Mouse (Mus musculus): ENCODE measurements around the gene Icam4. TPM values are rescaled to one million over a fixed set of nuclear protein-coding genes. Genes with fewer than 3 reads are reported as not detected.

The Icam4 gene
- polyA plus RNA-seq, 1 experiment: 8.1 TPM

DNA sequence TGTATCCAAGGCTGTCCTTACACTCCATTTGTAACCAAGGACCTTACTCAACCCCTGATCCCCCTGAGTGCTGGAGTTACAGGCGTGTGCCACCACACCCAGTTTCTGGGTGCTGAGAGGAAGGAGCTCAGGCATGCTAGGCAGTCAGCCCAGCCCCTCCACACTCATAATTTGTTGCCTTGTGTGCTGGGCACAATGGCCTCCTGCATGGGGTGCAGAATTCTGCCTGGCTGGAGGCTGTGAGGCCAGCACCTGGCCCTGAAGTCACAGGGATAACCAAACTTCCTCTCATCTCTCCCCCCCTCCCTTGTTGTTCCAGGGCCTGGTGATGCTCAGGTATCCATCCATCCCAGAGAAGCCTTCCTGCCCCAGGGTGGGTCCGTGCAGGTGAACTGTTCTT is 10.6 kb upstream of the Icam4 start:
- WGBS: 73% methylated on average over 2 of the region's 2 CpGs
- no peaks in the 10 kb centered on the region for H3K27me3 ChIP-seq (ENCODE audit: control insufficient read depth, insufficient read depth, low read length)
- DNase-seq (ENCODE audit: low read depth in 1 of 2, low spot score in 2 of 2): no peak
- H3K36me3 ChIP-seq (ENCODE audit: control insufficient read depth, insufficient read depth, low read length): peaks cover 19% of the 10 kb centered on the region
- H3K4me1 ChIP-seq (ENCODE audit: control insufficient read depth, insufficient read depth, insufficient read length): peaks cover 12% of the 10 kb centered on the region; the same call in 1 of the 2 replicates
- TF ChIP-seq CTCF (IDR thresholded peaks at IDR 0.05; ENCODE audit: extremely low read depth, insufficient read depth, insufficient read length, insufficient replicate concordance) (no peak), POLR2A (IDR thresholded peaks at IDR 0.05; ENCODE audit: low read depth, low read length) (no peak)
- no peak overlapping the region for H3K4me3 ChIP-seq (ENCODE audit: extremely low read depth, insufficient read depth, insufficient read length)
- H3K27ac ChIP-seq (ENCODE audit: insufficient read depth, low read length): no peak overlapping the region

DNA sequence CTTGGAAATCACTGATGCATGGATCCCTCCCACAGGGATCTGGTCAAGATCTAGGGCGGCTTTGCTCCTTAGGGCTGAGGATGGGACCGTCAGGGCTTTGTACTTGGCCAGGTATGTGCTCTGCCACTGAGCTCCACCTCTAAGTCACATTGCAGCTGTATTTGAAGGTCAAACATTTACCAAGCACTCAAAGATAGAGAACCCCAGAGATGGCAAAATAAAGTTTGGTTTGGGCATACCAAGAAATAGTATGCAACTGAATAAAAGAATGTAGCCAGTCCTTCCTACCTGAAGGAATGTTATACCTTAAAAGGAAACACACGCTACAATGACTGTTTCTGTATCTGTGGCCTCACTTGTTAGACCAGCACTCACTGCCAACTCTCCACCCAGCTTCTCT is 7.8 kb upstream of the Icam4 start:
- Histone ChIP-seq H3K36me3 (ENCODE audit: control insufficient read depth, insufficient read depth, low read length) (peaks cover 35% of the 10 kb centered on the region), H3K4me1 (ENCODE audit: control insufficient read depth, insufficient read depth, insufficient read length) (peaks cover 9% of the 10 kb centered on the region; the same call in 1 of the 2 replicates), H3K27ac (ENCODE audit: insufficient read depth, low read length) (no peak overlapping the region), H3K27me3 (ENCODE audit: control insufficient read depth, insufficient read depth, low read length) (no peaks in the 10 kb centered on the region), H3K4me3 (ENCODE audit: extremely low read depth, insufficient read depth, insufficient read length) (no peak overlapping the region)
- no peak for DNase-seq (ENCODE audit: low read depth in 1 of 2, low spot score in 2 of 2)
- no peak for TF ChIP-seq CTCF (IDR thresholded peaks at IDR 0.05; ENCODE audit: extremely low read depth, insufficient read depth, insufficient read length, insufficient replicate concordance)
- TF ChIP-seq POLR2A (IDR thresholded peaks at IDR 0.05; ENCODE audit: low read depth, low read length): no peak
- 85% methylated on average over 3 of the region's 3 CpGs for WGBS

DNA sequence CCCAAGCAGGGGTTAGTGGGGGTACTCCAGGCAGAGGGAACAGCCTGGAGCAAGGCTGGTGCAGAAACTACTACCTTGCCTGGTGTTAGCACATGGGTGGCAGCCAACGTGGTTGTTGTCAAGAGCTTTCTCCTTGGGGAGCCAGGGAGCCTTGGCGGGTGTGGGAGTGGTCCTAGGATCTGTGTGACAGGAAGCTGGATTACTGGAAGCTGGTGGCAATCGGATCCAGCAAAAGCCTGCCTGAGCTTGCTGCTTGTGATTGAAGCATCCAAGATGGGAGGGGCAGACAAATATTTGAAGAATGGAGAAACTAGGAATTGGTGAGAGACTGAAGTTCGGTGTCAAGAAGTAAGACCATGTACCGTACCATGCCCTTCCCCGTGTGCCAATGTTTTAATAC is 6.9 kb upstream of the Icam4 start:
- Histone ChIP-seq H3K27ac (ENCODE audit: insufficient read depth, low read length) (no peak overlapping the region), H3K27me3 (ENCODE audit: control insufficient read depth, insufficient read depth, low read length) (no peaks in the 10 kb centered on the region), H3K36me3 (ENCODE audit: control insufficient read depth, insufficient read depth, low read length) (peaks cover 44% of the 10 kb centered on the region), H3K4me3 (ENCODE audit: extremely low read depth, insufficient read depth, insufficient read length) (no peak overlapping the region), H3K4me1 (ENCODE audit: control insufficient read depth, insufficient read depth, insufficient read length) (peaks cover 7% of the 10 kb centered on the region; the same call in 1 of the 2 replicates)
- no peak for DNase-seq (ENCODE audit: low read depth in 1 of 2, low spot score in 2 of 2)
- 87% methylated on average over 6 of the region's 6 CpGs for WGBS
- TF ChIP-seq CTCF (IDR thresholded peaks at IDR 0.05; ENCODE audit: extremely low read depth, insufficient read depth, insufficient read length, insufficient replicate concordance) (no peak), POLR2A (IDR thresholded peaks at IDR 0.05; ENCODE audit: low read depth, low read length) (no peak)

DNA sequence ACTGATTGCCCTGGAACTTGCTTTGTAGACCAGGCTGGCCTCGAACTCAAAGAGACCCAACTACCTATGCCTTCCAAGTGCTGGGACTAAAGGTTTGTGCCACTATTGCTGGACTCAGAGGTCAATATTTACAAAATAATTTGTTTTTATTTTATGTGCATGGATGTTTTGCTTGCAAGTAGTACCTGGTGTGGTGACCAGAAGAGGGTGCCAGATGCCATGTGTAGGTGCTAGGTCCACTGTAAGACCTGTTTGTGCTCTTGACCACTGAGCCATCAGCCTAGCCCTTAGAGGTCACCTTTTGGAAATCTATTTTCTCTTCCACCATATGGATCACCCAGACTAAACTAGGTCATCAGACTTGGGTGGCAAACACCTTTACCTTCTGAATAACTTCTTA is 6.4 kb upstream of the Icam4 start:
- Histone ChIP-seq H3K27ac (ENCODE audit: insufficient read depth, low read length) (no peak overlapping the region), H3K4me1 (ENCODE audit: control insufficient read depth, insufficient read depth, insufficient read length) (peaks cover 3% of the 10 kb centered on the region; the same call in 1 of the 2 replicates), H3K36me3 (ENCODE audit: control insufficient read depth, insufficient read depth, low read length) (peaks cover 46% of the 10 kb centered on the region), H3K27me3 (ENCODE audit: control insufficient read depth, insufficient read depth, low read length) (no peaks in the 10 kb centered on the region), H3K4me3 (ENCODE audit: extremely low read depth, insufficient read depth, insufficient read length) (no peak overlapping the region)
- TF ChIP-seq CTCF (IDR thresholded peaks at IDR 0.05; ENCODE audit: extremely low read depth, insufficient read depth, insufficient read length, insufficient replicate concordance) (no peak), POLR2A (IDR thresholded peaks at IDR 0.05; ENCODE audit: low read depth, low read length) (no peak)
- 86% methylated on average over 1 of the region's 1 CpGs for WGBS
- no peak for DNase-seq (ENCODE audit: low read depth in 1 of 2, low spot score in 2 of 2)

DNA sequence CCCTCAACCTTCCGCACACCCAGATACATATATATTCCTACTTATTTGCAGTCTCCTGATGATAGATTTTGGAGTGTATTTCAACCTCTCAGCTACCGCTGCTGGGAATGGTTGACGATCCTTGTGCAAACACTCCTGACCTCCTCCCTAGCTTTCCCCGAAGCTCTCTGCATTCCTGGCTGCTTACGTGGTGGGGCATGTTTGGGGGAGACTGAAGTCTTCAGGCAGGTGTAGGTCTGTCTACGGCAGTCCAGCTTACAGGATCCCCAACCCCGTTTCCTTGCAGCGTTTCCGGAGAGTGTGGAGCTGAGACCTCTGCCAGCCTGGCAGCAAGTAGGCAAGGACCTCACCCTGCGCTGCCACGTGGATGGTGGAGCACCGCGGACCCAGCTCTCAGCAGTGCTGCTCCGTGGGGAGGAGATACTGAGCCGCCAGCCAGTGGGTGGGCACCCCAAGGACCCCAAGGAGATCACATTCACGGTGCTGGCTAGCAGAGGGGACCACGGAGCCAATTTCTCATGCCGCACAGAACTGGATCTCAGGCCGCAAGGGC is 3.8 kb upstream of the Icam4 start:
- Histone ChIP-seq H3K27ac (ENCODE audit: insufficient read depth, low read length) (no peak overlapping the region), H3K4me3 (ENCODE audit: extremely low read depth, insufficient read depth, insufficient read length) (no peak overlapping the region), H3K36me3 (ENCODE audit: control insufficient read depth, insufficient read depth, low read length) (peaks cover 49% of the 10 kb centered on the region), H3K4me1 (ENCODE audit: control insufficient read depth, insufficient read depth, insufficient read length) (peaks cover 8% of the 10 kb centered on the region; the same call in 1 of the 2 replicates), H3K27me3 (ENCODE audit: control insufficient read depth, insufficient read depth, low read length) (no peaks in the 10 kb centered on the region)
- no peak for DNase-seq (ENCODE audit: low read depth in 1 of 2, low spot score in 2 of 2)
- WGBS: 94% methylated on average over 19 of the region's 19 CpGs
- TF ChIP-seq CTCF (IDR thresholded peaks at IDR 0.05; ENCODE audit: extremely low read depth, insufficient read depth, insufficient read length, insufficient replicate concordance): no peak
- no peak for TF ChIP-seq POLR2A (IDR thresholded peaks at IDR 0.05; ENCODE audit: low read depth, low read length)

DNA sequence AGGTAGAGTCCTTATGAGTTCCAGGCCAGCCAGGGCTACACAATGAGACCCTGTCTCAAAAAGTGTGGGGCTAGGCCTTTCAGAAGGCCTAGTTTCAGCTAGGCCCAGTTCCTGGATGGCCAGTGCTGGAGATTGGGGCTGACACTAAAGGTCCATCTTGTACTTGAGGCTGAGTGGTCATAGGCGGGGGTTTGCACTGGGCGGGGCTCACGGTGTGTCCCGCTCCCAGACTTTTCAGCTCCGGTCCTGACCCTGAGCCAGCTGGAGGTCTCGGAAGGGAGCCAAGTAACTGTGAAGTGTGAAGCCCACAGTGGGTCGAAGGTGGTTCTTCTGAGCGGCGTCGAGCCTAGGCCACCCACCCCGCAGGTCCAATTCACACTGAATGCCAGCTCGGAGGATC is 2.3 kb upstream of the Icam4 start:
- TF ChIP-seq CTCF (IDR thresholded peaks at IDR 0.05; ENCODE audit: extremely low read depth, insufficient read depth, insufficient read length, insufficient replicate concordance): no peak
- no peak for TF ChIP-seq POLR2A (IDR thresholded peaks at IDR 0.05; ENCODE audit: low read depth, low read length)
- H3K27me3 ChIP-seq (ENCODE audit: control insufficient read depth, insufficient read depth, low read length): no peaks in the 10 kb centered on the region
- DNase-seq (ENCODE audit: low read depth in 1 of 2, low spot score in 2 of 2): no peak
- H3K4me3 ChIP-seq (ENCODE audit: extremely low read depth, insufficient read depth, insufficient read length): no peak overlapping the region
- H3K36me3 ChIP-seq (ENCODE audit: control insufficient read depth, insufficient read depth, low read length): peaks cover 38% of the 10 kb centered on the region
- peaks cover 8% of the 10 kb centered on the region; the same call in 1 of the 2 replicates for H3K4me1 ChIP-seq (ENCODE audit: control insufficient read depth, insufficient read depth, insufficient read length)
- H3K27ac ChIP-seq (ENCODE audit: insufficient read depth, low read length): no peak overlapping the region
- WGBS: 92% methylated on average over 12 of the region's 12 CpGs

DNA sequence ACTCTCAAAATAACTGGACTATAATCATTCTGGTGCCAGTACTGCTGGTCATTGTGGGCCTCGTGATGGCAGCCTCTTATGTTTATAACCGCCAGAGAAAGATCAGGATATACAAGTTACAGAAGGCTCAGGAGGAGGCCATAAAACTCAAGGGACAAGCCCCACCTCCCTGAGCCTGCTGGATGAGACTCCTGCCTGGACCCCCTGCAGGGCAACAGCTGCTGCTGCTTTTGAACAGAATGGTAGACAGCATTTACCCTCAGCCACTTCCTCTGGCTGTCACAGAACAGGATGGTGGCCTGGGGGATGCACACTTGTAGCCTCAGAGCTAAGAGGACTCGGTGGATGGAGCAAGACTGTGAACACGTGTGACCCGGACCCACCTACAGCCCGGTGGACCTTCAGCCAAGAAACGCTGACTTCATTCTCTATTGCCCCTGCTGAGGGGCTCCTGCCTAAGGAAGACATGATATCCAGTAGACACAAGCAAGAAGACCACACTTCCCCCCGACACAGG is 1.3 kb upstream of the Icam4 start:
- Histone ChIP-seq H3K36me3 (ENCODE audit: control insufficient read depth, insufficient read depth, low read length) (peaks cover 32% of the 10 kb centered on the region), H3K4me1 (ENCODE audit: control insufficient read depth, insufficient read depth, insufficient read length) (peaks cover 14% of the 10 kb centered on the region; the same call in 1 of the 2 replicates), H3K27me3 (ENCODE audit: control insufficient read depth, insufficient read depth, low read length) (0 out of 2 replicates have a peak, but pooled peaks cover 2% of the 10 kb centered on the region), H3K4me3 (ENCODE audit: extremely low read depth, insufficient read depth, insufficient read length) (no peak overlapping the region), H3K27ac (ENCODE audit: insufficient read depth, low read length) (no peak overlapping the region)
- DNase-seq (ENCODE audit: low read depth in 1 of 2, low spot score in 2 of 2): no peak
- no peak for TF ChIP-seq CTCF (IDR thresholded peaks at IDR 0.05; ENCODE audit: extremely low read depth, insufficient read depth, insufficient read length, insufficient replicate concordance)
- TF ChIP-seq POLR2A (IDR thresholded peaks at IDR 0.05; ENCODE audit: low read depth, low read length): no peak
- 87% methylated on average over 8 of the region's 8 CpGs for WGBS

All from spleen, adult 2 months (tissue).